ENCODE assay signal across 9 mouse cellular contexts in genomic region chrX:103615453-103615852, GRCm38 (mm10). TPM values are rescaled to one million over a fixed set of nuclear protein-coding genes. Genes with fewer than 3 reads are reported as not detected.
DNase-seq lines count a peak whose midpoint lies in the region; ATAC-seq lines count a peak whose summit lies in the region.
"Had no signal": no experiment of that assay in that cellular context is flagged by ENCODE, and none has a peak within 500 bp of the region (broad histone marks: within the 10 kb centered on the region; RNA-seq: fewer than 3 reads in every experiment).

No protein-coding gene starts in this region.

- no peak for DNase-seq in neural tube, embryonic 10.5 days (ENCODE audit: extremely low spot score, low spot score)
- no peak for DNase-seq in liver, embryonic 13.5 days
- DNase-seq in adrenal gland, postnatal 36 days, result no peak
- DNase-seq in spleen, postnatal 14 days (ENCODE audit: low spot score in 2 of 2), result no peak
- no peak for DNase-seq in right cerebral cortex, postnatal 4 days

- peak overlapping the region; percentile 62 for H3K4me2 ChIP-seq in neural tube, embryonic 12.5 days (replicated peaks)
- H3K4me2 ChIP-seq in liver, embryonic 13.5 days, result peak overlapping the region; percentile 71

- no peaks in the 10 kb centered on the region for H3K27me3 ChIP-seq in erythroblast, embryonic 14.5 days (ENCODE audit: control insufficient read depth)
- no peaks in the 10 kb centered on the region for H3K27me3 ChIP-seq in neural tube, embryonic 12.5 days (replicated peaks)
- no peaks in the 10 kb centered on the region for H3K27me3 ChIP-seq in liver, embryonic 13.5 days

- H3K9ac ChIP-seq in neural tube, embryonic 12.5 days, result no peak overlapping the region
- H3K9ac ChIP-seq in liver, embryonic 13.5 days, result peak overlapping the region; percentile 73

- WGBS in neural tube, embryonic 12.5 days, result 82% methylated on average over 4 of the region's 4 CpGs
- WGBS in liver, embryonic 13.5 days (ENCODE audit: insufficient replicate concordance), result 80% methylated on average over 4 of the region's 4 CpGs

- H3K4me1 ChIP-seq in erythroblast, embryonic 14.5 days (ENCODE audit: control insufficient read depth), result peaks cover 24% of the 10 kb centered on the region
- no peaks in the 10 kb centered on the region for H3K4me1 ChIP-seq in neural tube, embryonic 12.5 days
- peaks cover 22% of the 10 kb centered on the region for H3K4me1 ChIP-seq in liver, embryonic 13.5 days (replicated peaks)

- H3K27ac ChIP-seq in neural tube, embryonic 12.5 days, result no peak overlapping the region
- no peak overlapping the region; the same call in 1 of the 2 replicates for H3K27ac ChIP-seq in liver, embryonic 13.5 days

- H3K9me3 ChIP-seq in erythroblast, embryonic 14.5 days (ENCODE audit: control insufficient read depth, low read length), result no peaks in the 10 kb centered on the region
- no peaks in the 10 kb centered on the region for H3K9me3 ChIP-seq in neural tube, embryonic 12.5 days
- no peaks in the 10 kb centered on the region for H3K9me3 ChIP-seq in liver, embryonic 13.5 days (replicated peaks)

- no peak for ATAC-seq in erythroblast, adult 5-6 weeks (replicated peaks; ENCODE audit: low FRiP score, poor library complexity, severe bottlenecking)
- no peak for ATAC-seq in neural tube, embryonic 12.5 days (ENCODE audit: low FRiP score, low read depth)
- no peak for ATAC-seq in liver, embryonic 13.5 days (ENCODE audit: low read depth)

- H3K36me3 ChIP-seq in erythroblast, embryonic 14.5 days (ENCODE audit: control insufficient read depth), result peaks cover 37% of the 10 kb centered on the region
- peaks cover 4% of the 10 kb centered on the region; the same call in 1 of the 2 replicates for H3K36me3 ChIP-seq in neural tube, embryonic 12.5 days
- H3K36me3 ChIP-seq in liver, embryonic 13.5 days, result peaks cover 23% of the 10 kb centered on the region

- H3K4me3 ChIP-seq in erythroblast, embryonic 14.5 days (replicated peaks), result peak overlapping the region; percentile 80
- no peak overlapping the region for H3K4me3 ChIP-seq in neural tube, embryonic 12.5 days
- peak overlapping the region; percentile 69 for H3K4me3 ChIP-seq in liver, embryonic 13.5 days (replicated peaks)

RNA-seq across cellular contexts. Expression of gene Zcchc13, which starts 14.9 kb away (rescaled TPM):
- polyA plus RNA-seq in erythroblast, embryonic 14.5 days (2012), result not detected in 2 replicates
- 3.1 TPM in 1 of 2 replicates, not detected in the other for total RNA-seq in erythroblast, adult 5-6 weeks (2015; ENCODE audit: low replicate concordance)
- not detected in 2 replicates for total RNA-seq in erythroblast, adult 5-6 weeks (2017; ENCODE audit: low replicate concordance)
- not detected in 2 replicates for polyA plus RNA-seq in neural tube, embryonic 12.5 days (2016; fragmentation: Nextera tagmentation; extraction: Ambion mirVana)
- polyA plus RNA-seq in liver, embryonic 13.5 days (2015; fragmentation: Nextera tagmentation; extraction: Ambion mirVana), result not detected in 2 replicates
- total RNA-seq in adrenal gland, postnatal 36 days (2021), result not detected
- total RNA-seq: layer of hippocampus, postnatal 10 days had no signal
